15 mouse cellular contexts compared by ENCODE assay signal in the genomic region with DNA sequence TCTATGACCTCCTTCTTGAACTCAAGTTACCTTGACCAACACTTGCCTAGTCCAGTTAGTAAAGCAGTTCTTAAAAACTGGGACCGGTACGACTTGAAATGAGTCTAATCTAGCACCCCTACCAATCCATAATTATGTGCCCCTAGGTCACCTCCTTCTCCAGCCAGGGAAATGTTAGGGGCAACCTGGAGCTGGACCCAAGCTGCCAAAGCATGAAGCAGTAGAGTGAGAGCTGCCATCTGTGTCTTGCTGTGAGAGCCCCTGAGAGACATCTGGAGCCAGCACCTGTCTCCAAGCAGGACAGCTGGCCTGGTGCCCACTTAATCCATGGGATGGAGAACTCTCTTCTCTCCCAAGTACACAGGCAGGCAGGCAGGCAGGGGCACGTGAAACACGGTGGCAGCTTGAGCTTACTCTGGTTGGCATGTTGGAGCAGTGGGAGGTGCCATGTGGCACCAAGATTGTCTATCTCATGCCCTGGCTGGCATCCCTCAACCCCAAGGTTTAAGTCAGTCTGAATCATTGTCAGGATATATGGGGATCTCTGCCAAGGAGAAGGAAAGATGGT.
DNase-seq lines count a peak whose midpoint lies in the region; ATAC-seq lines count a peak whose summit lies in the region.
"Had no signal": no experiment of that assay in that cellular context is flagged by ENCODE, and none has a peak within 500 bp of the region (broad histone marks: within the 10 kb centered on the region; RNA-seq: fewer than 3 reads in every experiment).

No protein-coding gene starts in this region.

- no peak for DNase-seq in forebrain, embryonic 10.5 days (ENCODE audit: extremely low spot score, low spot score)
- DNase-seq in layer of hippocampus, adult 9-11 months = peak; percentile 34
- DNase-seq in layer of hippocampus, postnatal 36 days = no peak
- DNase-seq in brain, adult 2 months (ENCODE audit: low read depth, low spot score) = peak; percentile 99
- DNase-seq in cerebellum, postnatal 25 days = peak; percentile 99
- DNase-seq in thymus, postnatal 0 days (ENCODE audit: low spot score) = no peak
- DNase-seq: adrenal gland, postnatal 36 days; embryo, embryonic 11 days; heart, adult 18-20 months; kidney, adult 2 months; thymus, postnatal 14 days had no signal

- no peaks in the 10 kb centered on the region for H3K36me3 ChIP-seq in forebrain, embryonic 13.5 days (ENCODE audit: poor library complexity, severe bottlenecking)
- H3K36me3 ChIP-seq in forebrain, embryonic 10.5 days (replicated peaks) = no peaks in the 10 kb centered on the region
- H3K36me3 ChIP-seq in intestine, embryonic 15.5 days = no peaks in the 10 kb centered on the region

- no peak overlapping the region for H3K27ac ChIP-seq in forebrain, embryonic 13.5 days
- no peak overlapping the region for H3K27ac ChIP-seq in forebrain, embryonic 10.5 days
- no peak overlapping the region for H3K27ac ChIP-seq in intestine, embryonic 15.5 days

- no peak overlapping the region for H3K4me3 ChIP-seq in forebrain, embryonic 13.5 days
- H3K4me3 ChIP-seq in forebrain, embryonic 10.5 days = no peak overlapping the region
- H3K4me3 ChIP-seq in intestine, embryonic 15.5 days (replicated peaks) = no peak overlapping the region
- H3K4me3 ChIP-seq: erythroblast, embryonic 14.5 days had no signal

- H3K4me1 ChIP-seq in forebrain, embryonic 13.5 days = no peaks in the 10 kb centered on the region
- no peaks in the 10 kb centered on the region for H3K4me1 ChIP-seq in forebrain, embryonic 10.5 days
- no peaks in the 10 kb centered on the region for H3K4me1 ChIP-seq in intestine, embryonic 15.5 days (replicated peaks)

- WGBS in forebrain, embryonic 13.5 days = 83% methylated on average over 4 of the region's 4 CpGs
- 96% methylated on average over 4 of the region's 4 CpGs for WGBS in forebrain, embryonic 10.5 days
- 82% methylated on average over 4 of the region's 4 CpGs for WGBS in intestine, embryonic 15.5 days

- no peak overlapping the region for H3K9ac ChIP-seq in forebrain, embryonic 13.5 days
- H3K9ac ChIP-seq in intestine, embryonic 15.5 days = no peak overlapping the region

- H3K4me2 ChIP-seq in forebrain, embryonic 13.5 days = no peak overlapping the region
- H3K4me2 ChIP-seq in intestine, embryonic 15.5 days (replicated peaks) = no peak overlapping the region

- peak; percentile 50; the same call in 1 of the 2 replicates for ATAC-seq in forebrain, embryonic 13.5 days
- ATAC-seq in intestine, embryonic 15.5 days = no peak
- ATAC-seq: lung, postnatal 0 days had no signal

- H3K27me3 ChIP-seq in forebrain, embryonic 13.5 days = no peaks in the 10 kb centered on the region
- H3K27me3 ChIP-seq in forebrain, embryonic 10.5 days (ENCODE audit: poor library complexity, severe bottlenecking) = no peaks in the 10 kb centered on the region
- no peaks in the 10 kb centered on the region for H3K27me3 ChIP-seq in intestine, embryonic 15.5 days (replicated peaks)

- no peaks in the 10 kb centered on the region for H3K9me3 ChIP-seq in forebrain, embryonic 13.5 days (replicated peaks)
- no peaks in the 10 kb centered on the region for H3K9me3 ChIP-seq in forebrain, embryonic 10.5 days
- no peaks in the 10 kb centered on the region for H3K9me3 ChIP-seq in intestine, embryonic 15.5 days

Comparison
In these comparisons a context has a peak if more than half of its experiments do, and no peak if none do; other contexts are left out.
1. DNase-seq: peak in layer of hippocampus, adult 9-11 months (single experiment), brain, adult 2 months (single experiment) and cerebellum, postnatal 25 days (2 of 2); none in forebrain, embryonic 10.5 days (single experiment), layer of hippocampus, postnatal 36 days (0 of 2) and thymus, postnatal 0 days (single experiment).